Comparison of ENCODE assay signal across 17 mouse cellular contexts in genomic region chrX:134690871-134691539, GRCm38 (mm10). TPM values are rescaled to one million over a fixed set of nuclear protein-coding genes. Genes with fewer than 3 reads are reported as not detected.
DNase-seq lines count a peak whose midpoint lies in the region; ATAC-seq lines count a peak whose summit lies in the region.
"Had no signal": no experiment of that assay in that cellular context is flagged by ENCODE, and none has a peak within 500 bp of the region (broad histone marks: within the 10 kb centered on the region; RNA-seq: fewer than 3 reads in every experiment).

No protein-coding gene starts in this region.

- WGBS in embryonic facial prominence, embryonic 12.5 days: 90% methylated on average over 10 of the region's 10 CpGs
- 93% methylated on average over 10 of the region's 10 CpGs for WGBS in embryonic facial prominence, embryonic 10.5 days

- no peak overlapping the region for H3K4me3 ChIP-seq in embryonic facial prominence, embryonic 12.5 days
- no peak overlapping the region for H3K4me3 ChIP-seq in embryonic facial prominence, embryonic 10.5 days
- H3K4me3 ChIP-seq: midbrain, embryonic 10.5 days; neural tube, embryonic 13.5 days had no signal

- no peaks in the 10 kb centered on the region for H3K9me3 ChIP-seq in embryonic facial prominence, embryonic 12.5 days
- H3K9me3 ChIP-seq in embryonic facial prominence, embryonic 10.5 days: no peaks in the 10 kb centered on the region
- H3K9me3 ChIP-seq: midbrain, embryonic 10.5 days; neural tube, embryonic 13.5 days had no signal

- 0 out of 2 replicates have a peak, but pooled peaks have one; percentile 7 for ATAC-seq in embryonic facial prominence, embryonic 12.5 days (ENCODE audit: insufficient number of reproducible peaks, insufficient read depth, low FRiP score, low TSS enrichment)
- ATAC-seq: forebrain, embryonic 14.5 days; hindbrain, postnatal 0 days had no signal

- H3K27me3 ChIP-seq in embryonic facial prominence, embryonic 12.5 days: peaks cover 8% of the 10 kb centered on the region; the same call in 1 of the 2 replicates
- H3K27me3 ChIP-seq in embryonic facial prominence, embryonic 10.5 days (replicated peaks; ENCODE audit: low read depth, poor library complexity, severe bottlenecking): peaks cover 94% of the 10 kb centered on the region

- no peak overlapping the region for H3K27ac ChIP-seq in embryonic facial prominence, embryonic 12.5 days
- no peak overlapping the region for H3K27ac ChIP-seq in embryonic facial prominence, embryonic 10.5 days (replicated peaks)
- H3K27ac ChIP-seq: hindbrain, postnatal 0 days; kidney, postnatal 0 days; midbrain, embryonic 10.5 days; neural tube, embryonic 13.5 days had no signal

- H3K4me2 ChIP-seq in embryonic facial prominence, embryonic 12.5 days (replicated peaks): no peak overlapping the region
- H3K4me2 ChIP-seq: neural tube, embryonic 13.5 days had no signal

- H3K36me3 ChIP-seq in embryonic facial prominence, embryonic 12.5 days: peaks cover 40% of the 10 kb centered on the region
- H3K36me3 ChIP-seq in embryonic facial prominence, embryonic 10.5 days (replicated peaks): peaks cover 81% of the 10 kb centered on the region

- 0 out of 2 replicates have a peak, but pooled peaks cover 2% of the 10 kb centered on the region for H3K4me1 ChIP-seq in embryonic facial prominence, embryonic 12.5 days
- H3K4me1 ChIP-seq in embryonic facial prominence, embryonic 10.5 days: peaks cover 6% of the 10 kb centered on the region

- intact Hi-C loops in left cerebral cortex, postnatal 36 days (cut with DNase I): no loop called here

- no peak for DNase-seq in embryonic facial prominence, embryonic 10.5 days (ENCODE audit: low spot score)
- DNase-seq in right cerebral cortex, postnatal 10 days (ENCODE audit: low spot score in 2 of 2): peak; percentile 22 to 23
- DNase-seq in right cerebral cortex, adult 2 months (ENCODE audit: low spot score in 2 of 2): no peak
- DNase-seq in gonadal fat pad, adult 2 months (ENCODE audit: low read depth): peak; percentile 12
- DNase-seq in left cerebral cortex, postnatal 36 days (ENCODE audit: low spot score in 2 of 2): no peak
- no peak for DNase-seq in lung, postnatal 14 days
- DNase-seq: liver; lung, adult 2 months; lung, postnatal 4 days; right cerebral cortex, postnatal 4 days; thymus, postnatal 25 days had no signal

- H3K9ac ChIP-seq in embryonic facial prominence, embryonic 12.5 days: no peak overlapping the region
- H3K9ac ChIP-seq: neural tube, embryonic 13.5 days had no signal

RNA-seq across cellular contexts. Expression of gene Armcx4, which starts 4.7 kb away (rescaled TPM):
- 6.2 and 7.0 TPM in 2 replicates for polyA plus RNA-seq in embryonic facial prominence, embryonic 12.5 days (2016; fragmentation: Nextera tagmentation; extraction: Ambion mirVana)
- 6.3 and 7.1 TPM in 2 replicates for polyA plus RNA-seq in embryonic facial prominence, embryonic 10.5 days (2016; fragmentation: Nextera tagmentation; extraction: Ambion mirVana)
- polyA plus RNA-seq in gonadal fat pad, adult 2 months (2012; rRNA removed): 2.0 and 3.2 TPM in 2 replicates
- total RNA-seq in left cerebral cortex, postnatal 36 days (2021): 10 to 100 TPM; 36.3 to 36.4 TPM

RNA-seq across cellular contexts. Expression of gene Armcx1, which starts 26.8 kb away (rescaled TPM):
- polyA plus RNA-seq in embryonic facial prominence, embryonic 12.5 days (2016; fragmentation: Nextera tagmentation; extraction: Ambion mirVana): 63.2 and 68.7 TPM in 2 replicates
- polyA plus RNA-seq in embryonic facial prominence, embryonic 10.5 days (2016; fragmentation: Nextera tagmentation; extraction: Ambion mirVana): 46.9 and 50.0 TPM in 2 replicates
- polyA plus RNA-seq in gonadal fat pad, adult 2 months (2012; rRNA removed): 11.9 and 17.5 TPM in 2 replicates
- 10 to 100 TPM; 60.3 to 74.8 TPM for total RNA-seq in left cerebral cortex, postnatal 36 days (2021)

Comparison
In these comparisons a context has a peak if more than half of its experiments do, and no peak if none do; other contexts are left out.
1. DNase-seq: peak in right cerebral cortex, postnatal 10 days (2 of 2) and gonadal fat pad, adult 2 months (single experiment); none in embryonic facial prominence, embryonic 10.5 days (single experiment), right cerebral cortex, adult 2 months (0 of 2), left cerebral cortex, postnatal 36 days (0 of 2) and lung, postnatal 14 days (single experiment).